Mouse (Mus musculus): ENCODE measurements around the gene Ms4a4a.
"Not testable (repeated sequence)": the region's sequence is repeated elsewhere in the genome, so short reads cannot be mapped to it uniquely, and the experiment has no call there.

The Ms4a4a gene

GRCm38 (mm10) chr19:11431209-11431608 lies 55.9 kb downstream of the Ms4a4a start:
- not testable (repeated sequence) for DNase-seq (ENCODE audit: low spot score in 2 of 2)

- DNase-seq (ENCODE audit: low spot score in 2 of 2), result no peak
Observed at GRCm38 (mm10) chr19:11435058-11435834, 59.9 kb downstream of the Ms4a4a start.

Measured in right cerebral cortex, adult 2 months (tissue).